In the genomic region with DNA sequence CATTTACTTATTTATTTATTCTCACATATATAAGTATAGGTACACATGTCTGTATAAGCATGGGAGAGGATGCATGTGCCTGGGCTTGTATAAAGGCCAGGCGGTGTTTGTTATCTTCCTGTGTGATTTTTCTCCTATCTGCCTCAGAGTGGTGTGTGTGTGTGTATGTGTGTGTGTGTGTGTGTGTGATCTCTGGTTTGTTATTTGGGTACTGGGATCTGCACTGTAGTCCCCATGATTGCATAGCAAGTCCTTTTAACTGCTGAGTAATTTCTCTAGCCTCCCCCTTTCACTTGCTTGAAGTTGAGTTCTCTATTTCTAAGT, we compare ENCODE assay signal across 17 mouse cellular contexts. TPM values are rescaled to one million over a fixed set of nuclear protein-coding genes. Genes with fewer than 3 reads are reported as not detected.
DNase-seq lines count a peak whose midpoint lies in the region; ATAC-seq lines count a peak whose summit lies in the region.
"Had no signal": no experiment of that assay in that cellular context is flagged by ENCODE, and none has a peak within 500 bp of the region (broad histone marks: within the 10 kb centered on the region; RNA-seq: fewer than 3 reads in every experiment).

No protein-coding gene starts in this region.

- no peak overlapping the region for H3K4me2 ChIP-seq in forebrain, embryonic 15.5 days (replicated peaks)
- no peak overlapping the region for H3K4me2 ChIP-seq in forebrain, embryonic 14.5 days (ENCODE audit: low read length)
- H3K4me2 ChIP-seq in hindbrain, embryonic 15.5 days: no peak overlapping the region
- no peak overlapping the region for H3K4me2 ChIP-seq in hindbrain, embryonic 12.5 days (replicated peaks)
- H3K4me2 ChIP-seq in midbrain, embryonic 13.5 days (replicated peaks): no peak overlapping the region
- H3K4me2 ChIP-seq in midbrain, embryonic 16.5 days (ENCODE audit: low read length): no peak overlapping the region
- H3K4me2 ChIP-seq: embryonic facial prominence, embryonic 12.5 days; heart, embryonic 13.5 days had no signal

- 95% methylated on average over 1 of the region's 1 CpGs for WGBS in forebrain, embryonic 15.5 days
- WGBS in forebrain, embryonic 14.5 days: 96% methylated on average over 1 of the region's 1 CpGs
- WGBS in hindbrain, embryonic 15.5 days: 92% methylated on average over 1 of the region's 1 CpGs
- 100% methylated on average over 1 of the region's 1 CpGs for WGBS in hindbrain, embryonic 12.5 days
- 100% methylated on average over 1 of the region's 1 CpGs for whole genome bisulfite sequencing in midbrain, embryonic 13.5 days
- 92% methylated on average over 1 of the region's 1 CpGs for WGBS in midbrain, embryonic 10.5 days
- 100% methylated on average over 1 of the region's 1 CpGs for WGBS in midbrain, embryonic 16.5 days

- no peak for DNase-seq in forebrain, embryonic 14.5 days (ENCODE audit: low spot score)
- DNase-seq in midbrain, embryonic 10.5 days (ENCODE audit: low spot score): no peak
- no peak for DNase-seq in thymus, postnatal 14 days
- DNase-seq: cerebellum, adult 11-12 months; gastrocnemius, postnatal 36 days; heart, adult 11 months; heart, postnatal 36 days had no signal

- H3K36me3 ChIP-seq in forebrain, embryonic 15.5 days: no peaks in the 10 kb centered on the region
- no peaks in the 10 kb centered on the region for H3K36me3 ChIP-seq in forebrain, embryonic 14.5 days (ENCODE audit: control insufficient read depth, insufficient read depth, low read length)
- no peaks in the 10 kb centered on the region for H3K36me3 ChIP-seq in hindbrain, embryonic 15.5 days
- H3K36me3 ChIP-seq in hindbrain, embryonic 12.5 days: no peaks in the 10 kb centered on the region
- H3K36me3 ChIP-seq in midbrain, embryonic 13.5 days: no peaks in the 10 kb centered on the region
- H3K36me3 ChIP-seq in midbrain, embryonic 10.5 days: no peaks in the 10 kb centered on the region
- H3K36me3 ChIP-seq in midbrain, embryonic 16.5 days (ENCODE audit: control insufficient read depth, insufficient read depth, low read length): no peaks in the 10 kb centered on the region
- H3K36me3 ChIP-seq: embryonic facial prominence, embryonic 12.5 days; heart, embryonic 13.5 days had no signal

- H3K4me1 ChIP-seq in forebrain, embryonic 15.5 days: no peaks in the 10 kb centered on the region
- H3K4me1 ChIP-seq in forebrain, embryonic 14.5 days (ENCODE audit: control insufficient read depth, insufficient read depth, low read length): no peaks in the 10 kb centered on the region
- no peaks in the 10 kb centered on the region for H3K4me1 ChIP-seq in hindbrain, embryonic 15.5 days (replicated peaks)
- no peaks in the 10 kb centered on the region for H3K4me1 ChIP-seq in hindbrain, embryonic 12.5 days
- no peaks in the 10 kb centered on the region for H3K4me1 ChIP-seq in midbrain, embryonic 13.5 days (replicated peaks)
- no peaks in the 10 kb centered on the region for H3K4me1 ChIP-seq in midbrain, embryonic 10.5 days
- H3K4me1 ChIP-seq in midbrain, embryonic 16.5 days (ENCODE audit: control insufficient read depth, insufficient read depth, low read length): no peaks in the 10 kb centered on the region
- H3K4me1 ChIP-seq: embryonic facial prominence, embryonic 12.5 days had no signal

- H3K27ac ChIP-seq in forebrain, embryonic 15.5 days (replicated peaks): no peak overlapping the region
- no peak overlapping the region for H3K27ac ChIP-seq in forebrain, embryonic 14.5 days (ENCODE audit: low read depth, low read length)
- no peak overlapping the region for H3K27ac ChIP-seq in hindbrain, embryonic 15.5 days (replicated peaks)
- H3K27ac ChIP-seq in hindbrain, embryonic 12.5 days: no peak overlapping the region
- no peak overlapping the region for H3K27ac ChIP-seq in midbrain, embryonic 13.5 days
- H3K27ac ChIP-seq in midbrain, embryonic 10.5 days (replicated peaks): no peak overlapping the region
- H3K27ac ChIP-seq in midbrain, embryonic 16.5 days (ENCODE audit: low read length): no peak overlapping the region
- H3K27ac ChIP-seq: embryonic facial prominence, embryonic 12.5 days; heart, embryonic 13.5 days had no signal

- no peaks in the 10 kb centered on the region for H3K9me3 ChIP-seq in forebrain, embryonic 15.5 days
- H3K9me3 ChIP-seq in forebrain, embryonic 14.5 days (replicated peaks; ENCODE audit: control insufficient read depth, low read length): no peaks in the 10 kb centered on the region
- H3K9me3 ChIP-seq in hindbrain, embryonic 15.5 days: no peaks in the 10 kb centered on the region
- no peaks in the 10 kb centered on the region for H3K9me3 ChIP-seq in hindbrain, embryonic 12.5 days (replicated peaks)
- no peaks in the 10 kb centered on the region for H3K9me3 ChIP-seq in midbrain, embryonic 13.5 days
- H3K9me3 ChIP-seq in midbrain, embryonic 10.5 days (replicated peaks): no peaks in the 10 kb centered on the region
- H3K9me3 ChIP-seq in midbrain, embryonic 16.5 days (replicated peaks; ENCODE audit: control insufficient read depth, low read length, poor library complexity, severe bottlenecking): no peaks in the 10 kb centered on the region
- H3K9me3 ChIP-seq: embryonic facial prominence, embryonic 12.5 days; heart, embryonic 13.5 days had no signal

- no peak overlapping the region for H3K4me3 ChIP-seq in forebrain, embryonic 15.5 days
- no peak overlapping the region for H3K4me3 ChIP-seq in forebrain, embryonic 14.5 days (ENCODE audit: low read depth, low read length)
- no peak overlapping the region for H3K4me3 ChIP-seq in hindbrain, embryonic 15.5 days
- no peak overlapping the region for H3K4me3 ChIP-seq in hindbrain, embryonic 12.5 days
- H3K4me3 ChIP-seq in midbrain, embryonic 13.5 days (replicated peaks): no peak overlapping the region
- H3K4me3 ChIP-seq in midbrain, embryonic 10.5 days: no peak overlapping the region
- H3K4me3 ChIP-seq in midbrain, embryonic 16.5 days (ENCODE audit: low read depth, low read length): no peak overlapping the region
- H3K4me3 ChIP-seq: embryonic facial prominence, embryonic 12.5 days; heart, embryonic 13.5 days had no signal

- H3K9ac ChIP-seq in forebrain, embryonic 15.5 days (replicated peaks): no peak overlapping the region
- no peak overlapping the region for H3K9ac ChIP-seq in forebrain, embryonic 14.5 days (ENCODE audit: low read length)
- no peak overlapping the region for H3K9ac ChIP-seq in hindbrain, embryonic 15.5 days
- no peak overlapping the region for H3K9ac ChIP-seq in hindbrain, embryonic 12.5 days
- H3K9ac ChIP-seq in midbrain, embryonic 13.5 days (replicated peaks): no peak overlapping the region
- H3K9ac ChIP-seq in midbrain, embryonic 16.5 days (ENCODE audit: low read depth, low read length): no peak overlapping the region
- H3K9ac ChIP-seq: embryonic facial prominence, embryonic 12.5 days; heart, embryonic 13.5 days had no signal

- ATAC-seq in forebrain, embryonic 15.5 days (replicated peaks): peak; percentile 57; the same call in 1 of the 2 replicates
- ATAC-seq in forebrain, embryonic 14.5 days: no peak
- peak; percentile 48; the same call in 1 of the 2 replicates for ATAC-seq in hindbrain, embryonic 15.5 days (ENCODE audit: low FRiP score, low read depth)
- no peak; the same call in 1 of the 2 replicates for ATAC-seq in hindbrain, embryonic 12.5 days (ENCODE audit: low FRiP score)
- peak; percentile 3; the same call in 1 of the 2 replicates for ATAC-seq in midbrain, embryonic 13.5 days
- peak; percentile 39; the same call in 1 of the 2 replicates for ATAC-seq in midbrain, embryonic 16.5 days
- ATAC-seq: activated CD4-positive, CD25-positive, alpha-beta regulatory T cell, adult 4 months; intestine, embryonic 16.5 days had no signal

- H3K27me3 ChIP-seq in forebrain, embryonic 15.5 days: no peaks in the 10 kb centered on the region
- H3K27me3 ChIP-seq in forebrain, embryonic 14.5 days (replicated peaks; ENCODE audit: control insufficient read depth, insufficient read depth, low read length): no peaks in the 10 kb centered on the region
- H3K27me3 ChIP-seq in hindbrain, embryonic 15.5 days: no peaks in the 10 kb centered on the region
- H3K27me3 ChIP-seq in hindbrain, embryonic 12.5 days: no peaks in the 10 kb centered on the region
- H3K27me3 ChIP-seq in midbrain, embryonic 13.5 days: no peaks in the 10 kb centered on the region
- H3K27me3 ChIP-seq in midbrain, embryonic 10.5 days (ENCODE audit: low read depth, poor library complexity, severe bottlenecking): no peaks in the 10 kb centered on the region
- H3K27me3 ChIP-seq in midbrain, embryonic 16.5 days (ENCODE audit: control insufficient read depth, insufficient read depth, low read depth, low read length): no peaks in the 10 kb centered on the region
- H3K27me3 ChIP-seq: embryonic facial prominence, embryonic 12.5 days; heart, embryonic 13.5 days had no signal

RNA-seq across cellular contexts. Expression of a gene that starts 45.3 kb away (rescaled TPM):
- 5.8 and 9.2 TPM in 2 replicates for polyA plus RNA-seq in forebrain, embryonic 15.5 days (2015; fragmentation: Nextera tagmentation; extraction: Ambion mirVana)
- polyA plus RNA-seq in forebrain, embryonic 14.5 days (2014; fragmentation: Nextera tagmentation; extraction: Ambion mirVana): 6.7 and 6.9 TPM in 2 replicates
- polyA plus RNA-seq in hindbrain, embryonic 15.5 days (2015; fragmentation: Nextera tagmentation; extraction: Ambion mirVana): 12.0 and 14.6 TPM in 2 replicates
- polyA plus RNA-seq in hindbrain, embryonic 12.5 days (2016; fragmentation: Nextera tagmentation; extraction: Ambion mirVana): 10.8 and 12.0 TPM in 2 replicates
- 10.0 and 10.6 TPM in 2 replicates for polyA plus RNA-seq in midbrain, embryonic 13.5 days (2015; fragmentation: Nextera tagmentation; extraction: Ambion mirVana)
- polyA plus RNA-seq in midbrain, embryonic 10.5 days (2016; fragmentation: Nextera tagmentation; extraction: Ambion mirVana): 4.3 and 4.7 TPM in 2 replicates
- 13.4 and 15.3 TPM in 2 replicates for polyA plus RNA-seq in midbrain, embryonic 16.5 days (2015; fragmentation: Nextera tagmentation; extraction: Ambion mirVana)
- polyA plus RNA-seq: activated CD4-positive, CD25-positive, alpha-beta regulatory T cell, adult 4 months; C2C12 had no signal

Comparison
In these comparisons a context has a peak if more than half of its experiments do, and no peak if none do; other contexts are left out.
1. ATAC-seq: peak in forebrain, embryonic 15.5 days (single experiment), hindbrain, embryonic 15.5 days (single experiment), midbrain, embryonic 13.5 days (single experiment) and midbrain, embryonic 16.5 days (single experiment); none in forebrain, embryonic 14.5 days (single experiment) and hindbrain, embryonic 12.5 days (single experiment).